Mouse (Mus musculus) CD8-positive naive resting alpha-beta T cell, adult 57 days (primary cell): ENCODE data around the gene Mtif3. TPM values are rescaled to one million over a fixed set of nuclear protein-coding genes. Genes with fewer than 3 reads are reported as not detected.

Experiments used
- total RNA-seq: library from RNA; stranded (reverse); gene quantifications from one replicate; pipeline ENCODE4 v1.2.4, GENCODE M21; 2023

Gene Mtif3
- total RNA-seq = 19.3 TPM

GRCm38 (mm10) chr5:146963118-146963936 lies at the start of gene Mtif3:
Mtif3 (minus strand) TSS chr5:146963800.

GRCm38 (mm10) chr5:146948508-146949088 lies 15.0 kb downstream of the Mtif3 start, which contains the start of gene Gtf3a:
Gtf3a (plus strand) TSS chr5:146948657.

Other genes with a start within 250 kb of the Mtif3 start
- gene Usp12, start 168.8 kb downstream of the Mtif3 start, total RNA-seq = 35.5 TPM
- gene Rpl21, start 130.9 kb downstream of the Mtif3 start, total RNA-seq = 852 TPM
- not detected for gene Rasl11a, start 118.7 kb downstream of the Mtif3 start, total RNA-seq
- 35.4 TPM for gene Gtf3a, start 15.1 kb downstream of the Mtif3 start, total RNA-seq
- 19.6 TPM for gene Lnx2, start 112.8 kb upstream of the Mtif3 start, total RNA-seq
- gene Polr1d, start 113.2 kb upstream of the Mtif3 start, total RNA-seq = 108 TPM
- not detected for gene Gsx1, start 224.9 kb upstream of the Mtif3 start, total RNA-seq